Mouse (Mus musculus) cortical plate, adult 2 months (tissue): ENCODE measurements around the gene Klhl29. TPM values are rescaled to one million over a fixed set of nuclear protein-coding genes. Genes with fewer than 3 reads are reported as not detected.

Source experiments
- H3K27ac ChIP-seq: fragments of 200-500 bp; 2 replicates; pipeline ENCODE4 v1.5.1; 2012; ENCODE audit warnings: low read length, control low read depth, inconsistent platforms; ENCODE audit not compliant: insufficient read depth
- H3K4me1 ChIP-seq: fragments of 200-500 bp; 2 replicates; pipeline ENCODE4 v1.6.1; 2011; ENCODE audit warnings: low read length; ENCODE audit not compliant: control insufficient read depth, insufficient read depth
- H3K4me3 ChIP-seq: fragments of 200-500 bp; 2 replicates; pipeline ENCODE4 v1.5.1; 2011; ENCODE audit warnings: mild to moderate bottlenecking, low read length, control low read depth; ENCODE audit not compliant: insufficient read depth
- CTCF ChIP-seq: fragments of 200-500 bp; IDR thresholded peaks from 2 replicates; pipeline ENCODE4 v1.5.1; 2011; ENCODE audit warnings: mild to moderate bottlenecking, control low read depth, low read length; ENCODE audit not compliant: insufficient read depth; ENCODE audit errors: extremely low read depth
- POLR2A ChIP-seq: fragments of 200-500 bp; IDR thresholded peaks from 2 replicates; pipeline ENCODE4 v1.6.1; 2011; ENCODE audit warnings: mild to moderate bottlenecking, low read length, control low read depth; ENCODE audit not compliant: insufficient read depth; ENCODE audit errors: extremely low read depth
- polyA plus RNA-seq: library from polyadenylated mRNA; depleted of rRNA; stranded (reverse); fragments of >200 nt; gene quantifications from 2 replicates; pipeline ENCODE4 v1.2.3, GENCODE M21; 2012

Klhl29 gene
- polyA plus RNA-seq, 1 experiment = 26.9 TPM

DNA sequence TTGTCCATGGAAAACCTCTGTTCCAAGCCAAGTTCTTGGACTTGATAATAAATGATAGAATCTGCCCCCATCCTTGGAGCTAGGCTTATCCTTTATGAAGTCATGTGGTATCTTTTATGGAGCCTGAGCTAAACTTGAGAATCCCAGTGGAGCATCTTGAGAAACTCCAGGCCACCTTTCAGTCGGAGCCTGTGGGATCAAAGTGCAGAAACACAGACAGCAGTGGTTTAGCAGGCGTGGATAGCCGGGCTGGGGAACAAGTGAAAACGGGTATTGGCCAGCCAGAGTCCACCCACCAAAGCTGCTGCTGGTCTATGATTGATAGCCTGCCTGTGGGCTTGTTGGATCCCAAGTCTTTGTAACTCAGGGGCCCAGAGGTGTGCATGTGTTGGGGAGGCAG is 177.2 kb downstream of the Klhl29 start:
- Histone ChIP-seq H3K4me3 (no peak overlapping the region), H3K27ac (no peak overlapping the region), H3K4me1 (peaks cover 5% of the 10 kb centered on the region)
- TF ChIP-seq CTCF = no peak
- no peak for TF ChIP-seq POLR2A

DNA sequence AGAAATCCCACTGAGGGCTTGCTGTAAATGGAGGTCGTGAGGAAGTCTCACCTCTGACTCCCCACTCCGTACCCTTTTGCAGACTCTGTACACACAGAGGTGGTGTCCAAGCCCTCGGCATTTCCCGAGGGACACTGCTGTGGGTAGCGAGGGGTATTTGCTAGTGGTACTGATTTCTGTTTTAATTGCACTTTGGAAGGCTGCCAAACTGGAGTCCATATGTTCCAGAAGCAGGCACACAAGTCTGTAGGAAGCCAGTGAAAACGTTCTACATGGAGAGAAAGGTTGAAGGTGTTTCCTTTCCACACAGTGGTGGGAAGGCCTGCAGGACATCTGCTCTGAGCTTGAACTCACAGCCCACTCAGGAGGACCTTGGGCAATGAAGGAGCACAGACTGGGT is 181.3 kb downstream of the Klhl29 start:
- Histone ChIP-seq H3K27ac (no peak overlapping the region), H3K4me1 (peaks cover 1% of the 10 kb centered on the region), H3K4me3 (no peak overlapping the region)
- no peak for TF ChIP-seq CTCF
- TF ChIP-seq POLR2A = no peak

DNA sequence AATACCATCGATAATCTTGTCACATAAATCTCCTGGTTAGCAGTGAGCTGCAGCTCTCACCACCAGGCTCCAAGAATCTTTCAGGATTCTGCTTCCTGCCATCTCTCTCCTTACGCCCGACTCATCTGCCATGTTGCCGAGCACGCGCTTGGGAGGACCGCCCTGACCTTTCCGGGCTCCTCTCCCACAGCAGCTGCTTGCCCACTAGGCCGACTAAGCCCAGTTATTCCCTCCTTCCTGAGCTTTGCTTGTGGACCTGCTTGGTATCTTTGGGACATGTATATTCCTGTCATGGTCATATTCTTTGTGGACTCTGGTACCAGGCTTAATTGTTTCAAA is 183.1 kb downstream of the Klhl29 start:
- Histone ChIP-seq H3K27ac (no peak overlapping the region), H3K4me1 (peaks cover 9% of the 10 kb centered on the region), H3K4me3 (no peak overlapping the region)
- TF ChIP-seq POLR2A = no peak
- no peak for TF ChIP-seq CTCF

DNA sequence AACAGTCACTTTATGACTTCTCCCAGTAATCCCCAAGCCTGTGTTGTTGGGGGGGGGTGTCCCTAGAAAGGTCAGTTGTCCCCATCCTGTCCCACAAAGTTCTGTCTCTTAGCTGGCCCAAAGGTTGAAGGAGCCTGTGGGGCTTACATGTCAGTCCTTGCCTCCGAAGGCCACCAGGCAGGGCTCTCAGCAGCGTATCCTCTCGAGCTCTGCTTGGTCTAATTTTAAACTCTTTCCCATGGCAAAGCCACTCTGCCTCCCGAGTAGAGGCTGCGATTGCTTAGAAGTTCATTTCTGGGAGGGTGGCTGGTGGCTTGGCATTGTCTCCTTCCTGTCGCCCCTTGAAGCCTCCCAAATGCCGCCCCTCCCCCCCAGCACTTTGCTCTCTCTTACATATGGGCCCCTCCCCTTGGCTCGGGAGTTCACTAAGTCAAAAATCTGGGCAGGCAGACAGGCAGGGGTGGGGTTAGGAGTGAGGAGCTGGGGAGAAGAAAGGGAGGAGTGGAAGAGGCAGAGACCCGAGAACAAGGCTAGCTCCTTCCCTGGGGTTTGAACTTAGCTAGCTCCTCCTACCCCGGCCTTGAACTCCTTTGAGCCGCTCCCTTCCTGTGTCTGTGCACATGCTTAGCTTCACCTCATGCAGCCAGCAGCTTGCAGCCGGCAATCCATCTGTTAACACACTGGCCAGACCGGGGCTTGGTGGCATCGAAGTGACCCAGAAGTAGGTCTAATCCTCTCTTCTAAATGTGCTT is 183.7 kb downstream of the Klhl29 start:
- Histone ChIP-seq H3K4me1 (peaks cover 11% of the 10 kb centered on the region), H3K4me3 (no peak overlapping the region), H3K27ac (no peak overlapping the region)
- TF ChIP-seq POLR2A (no peak), CTCF (no peak)

DNA sequence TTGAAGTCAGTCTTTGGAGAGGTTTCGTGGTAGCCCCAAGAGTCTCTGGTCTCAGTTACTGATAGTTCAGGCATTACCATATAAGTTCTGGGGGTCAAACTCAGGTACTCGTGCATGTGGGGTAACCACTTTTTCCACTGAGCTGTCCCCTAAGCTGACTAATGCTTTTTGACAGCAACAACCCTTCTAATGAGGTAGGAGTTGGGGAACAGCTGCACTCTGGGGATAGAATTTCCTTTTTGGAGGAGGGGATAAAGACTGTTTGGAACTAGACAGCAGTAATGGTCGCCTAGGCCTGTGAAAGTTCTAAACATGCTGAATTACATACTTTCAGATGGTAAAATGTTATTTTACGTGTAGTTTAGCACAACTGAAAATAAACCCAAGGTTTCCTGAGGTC is 184.3 kb downstream of the Klhl29 start:
- Histone ChIP-seq H3K4me1 (peaks cover 15% of the 10 kb centered on the region), H3K4me3 (no peak overlapping the region), H3K27ac (no peak overlapping the region)
- TF ChIP-seq CTCF = no peak
- no peak for TF ChIP-seq POLR2A

DNA sequence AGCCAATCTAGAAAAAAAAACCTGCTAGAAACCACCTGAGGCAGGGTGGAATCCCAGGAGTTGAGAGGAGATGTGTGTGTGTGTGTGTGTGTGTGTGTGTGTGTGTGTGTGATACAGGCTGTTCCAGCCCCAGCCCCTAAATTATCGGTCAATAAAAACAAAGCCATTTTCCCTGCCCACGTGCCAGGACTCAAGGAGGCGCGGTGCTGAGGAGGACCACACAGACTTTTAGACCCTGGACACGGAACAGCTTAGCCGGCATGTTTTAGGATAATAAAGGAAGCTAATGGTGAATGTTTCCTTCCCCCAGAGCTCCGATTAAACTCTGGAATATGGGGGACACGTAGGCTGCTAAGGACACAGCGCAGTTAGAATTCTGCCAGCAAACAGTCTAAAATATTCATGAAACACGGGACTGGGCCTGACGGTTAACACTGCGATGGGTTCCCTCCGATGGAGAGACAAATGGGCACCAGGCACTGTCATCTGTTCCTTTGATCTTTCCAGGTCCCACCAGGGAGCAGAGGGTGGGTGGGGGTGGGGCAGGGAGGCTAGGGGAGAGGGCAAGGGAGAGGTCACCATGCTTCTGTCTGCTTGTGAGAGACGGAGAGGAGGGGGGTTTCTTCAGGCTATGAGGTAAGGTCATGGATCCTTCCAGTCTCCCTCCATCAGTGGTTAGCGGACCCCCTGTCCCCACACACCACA is 185.9 kb downstream of the Klhl29 start:
- H3K27ac ChIP-seq = no peak overlapping the region

DNA sequence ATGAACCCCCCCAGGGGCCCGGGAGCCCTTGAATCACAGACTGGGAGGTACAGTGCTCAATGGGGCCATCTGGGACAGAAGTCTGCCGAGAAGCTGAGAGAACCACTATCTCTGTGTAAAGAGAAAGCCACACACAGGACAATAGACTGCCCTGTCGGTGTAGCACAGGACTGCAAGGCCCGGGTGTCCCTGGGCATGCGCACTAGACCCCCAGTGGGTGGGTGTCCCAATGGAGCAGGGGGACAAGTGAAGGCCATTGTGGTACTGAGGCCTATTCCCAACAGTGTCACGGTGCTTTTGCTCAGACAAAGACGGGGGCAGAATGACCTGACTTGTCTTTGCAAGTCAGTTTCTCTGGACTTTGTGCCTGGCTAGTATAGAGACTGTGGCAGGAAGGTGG is 186.6 kb downstream of the Klhl29 start:
- no peak overlapping the region for H3K27ac ChIP-seq
- no peak overlapping the region for H3K4me3 ChIP-seq
- no peak for TF ChIP-seq CTCF
- H3K4me1 ChIP-seq = peaks cover 13% of the 10 kb centered on the region

More for the DNA sequence above, 185.9 kb downstream of the Klhl29 start:
- TF ChIP-seq CTCF = no peak
- no peak for TF ChIP-seq POLR2A
- no peak overlapping the region for H3K4me3 ChIP-seq
- H3K4me1 ChIP-seq = peaks cover 15% of the 10 kb centered on the region

DNA sequence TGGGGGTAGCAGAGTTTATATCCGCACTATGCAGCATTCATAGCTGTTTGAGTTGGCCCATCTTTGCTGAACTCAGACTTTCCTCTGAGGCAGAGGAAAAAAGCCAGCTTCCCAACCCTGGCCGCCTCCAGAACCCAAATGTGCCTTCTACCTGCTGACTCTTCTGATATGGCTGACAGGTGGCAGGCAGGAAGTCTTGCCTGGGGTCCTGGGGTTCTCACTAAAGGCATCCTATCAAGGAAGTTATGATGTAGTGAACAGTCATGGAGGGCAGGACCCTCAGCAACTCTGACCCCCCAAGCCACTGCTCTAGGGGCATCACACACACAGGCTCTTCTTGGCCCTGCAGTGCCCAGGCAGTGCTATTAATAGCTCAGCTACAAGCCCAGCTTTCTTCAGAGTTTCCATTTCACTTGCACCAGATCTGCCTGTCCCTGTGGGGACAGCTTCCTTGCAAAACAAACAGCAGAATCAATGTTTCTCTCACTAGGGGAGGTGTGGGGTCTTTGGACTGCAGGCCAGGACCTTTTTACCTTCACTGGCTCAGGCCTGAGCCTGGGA is 187.6 kb downstream of the Klhl29 start:
- H3K27ac ChIP-seq = peak overlapping the region; percentile 10; the same call in 1 of the 2 replicates
- no peak overlapping the region for H3K4me3 ChIP-seq
- peaks cover 15% of the 10 kb centered on the region for H3K4me1 ChIP-seq
- TF ChIP-seq POLR2A (no peak), CTCF (no peak)

DNA sequence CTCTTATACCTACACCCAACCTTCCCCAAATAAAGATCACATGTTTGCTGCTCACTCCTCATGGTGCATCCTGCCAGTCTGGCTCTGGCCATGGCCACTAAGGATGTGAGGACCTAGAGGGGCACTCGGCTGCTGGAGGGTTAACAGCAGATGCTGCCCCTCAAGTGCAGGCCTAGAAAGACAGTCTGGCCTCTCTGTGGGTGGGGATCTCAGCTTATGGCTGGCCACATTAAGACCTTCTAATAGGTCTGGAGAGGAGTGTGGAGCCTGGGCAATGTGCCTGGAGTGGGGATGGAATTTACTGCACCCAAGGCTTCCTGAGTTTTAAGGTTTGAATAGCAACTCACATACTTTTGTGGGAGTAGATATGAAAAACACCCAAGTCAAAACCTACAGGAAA is 188.8 kb downstream of the Klhl29 start:
- TF ChIP-seq POLR2A (no peak), CTCF (no peak)
- H3K4me1 ChIP-seq = peaks cover 21% of the 10 kb centered on the region
- no peak overlapping the region for H3K4me3 ChIP-seq
- no peak overlapping the region for H3K27ac ChIP-seq

DNA sequence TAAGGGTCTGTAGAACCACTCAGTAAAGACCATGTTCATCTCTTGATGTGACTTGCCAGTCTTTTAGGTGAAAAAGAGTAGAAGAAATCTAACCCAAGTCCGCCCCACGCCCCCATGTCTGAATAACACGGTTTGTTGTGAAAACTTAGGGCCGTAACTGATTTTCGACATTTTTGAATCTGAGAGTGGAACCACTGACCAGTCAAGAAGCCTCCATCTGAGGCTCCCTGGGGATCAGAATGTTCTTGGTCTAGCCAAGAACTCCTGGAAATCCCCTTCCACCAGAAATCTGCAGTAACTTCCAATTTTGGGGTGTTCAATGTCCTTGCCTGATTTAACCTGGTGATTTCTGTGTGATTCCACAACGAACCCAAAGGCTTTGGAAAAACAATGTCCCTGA is 189.9 kb downstream of the Klhl29 start:
- TF ChIP-seq CTCF (no peak), POLR2A (no peak)
- H3K27ac ChIP-seq = no peak overlapping the region
- H3K4me3 ChIP-seq = no peak overlapping the region
- H3K4me1 ChIP-seq = peaks cover 21% of the 10 kb centered on the region
